Mouse (Mus musculus) thymus, postnatal 25 days (tissue): ENCODE results near the gene Ckap4.

Experiments used
- DNase-seq: peaks from one replicate; pipeline ENCODE4 v3.0.0; 2022

The Ckap4 gene

DNA sequence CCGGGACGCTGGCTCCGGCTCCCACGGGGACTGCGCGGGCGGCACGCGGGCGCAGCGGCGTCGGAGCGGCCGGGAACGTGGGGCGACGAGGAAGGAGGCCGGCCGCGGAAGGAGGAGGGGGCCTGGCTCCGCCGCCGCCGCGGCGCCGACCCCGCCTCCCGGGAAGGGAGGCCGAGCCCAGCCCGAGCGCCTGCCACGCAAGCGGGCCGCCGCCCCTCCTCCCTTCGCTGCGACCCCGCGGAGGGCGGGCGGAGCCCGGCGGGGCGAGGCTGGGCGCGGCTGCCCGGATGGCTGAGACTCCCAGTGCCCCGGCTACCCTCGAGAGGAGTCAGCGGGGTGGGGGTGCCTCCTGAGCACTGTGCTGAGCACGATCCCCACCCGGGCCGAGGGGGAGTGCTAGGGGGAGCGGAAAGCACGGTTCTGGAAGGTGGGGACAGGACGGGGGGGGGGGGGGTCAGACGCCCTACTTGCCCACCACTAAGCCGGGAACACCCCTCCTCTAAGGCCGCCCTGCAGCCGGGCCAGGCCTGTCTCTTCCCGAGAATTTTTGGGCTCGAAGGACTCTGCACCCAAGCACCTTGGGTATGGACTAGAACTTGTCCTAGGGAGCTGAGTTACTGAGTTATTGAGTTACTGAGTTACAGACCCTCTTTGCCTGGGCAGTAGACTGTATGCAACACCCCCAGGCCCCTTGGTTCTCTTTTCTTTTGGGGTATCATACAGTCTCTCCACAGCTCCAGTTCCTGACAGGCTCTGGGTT lies at the start of gene Ckap4:
Gene Ckap4 (minus strand): TSS at position 151 of the 760 bp plus-strand sequence.
- peak; percentile 66 for DNase-seq

DNA sequence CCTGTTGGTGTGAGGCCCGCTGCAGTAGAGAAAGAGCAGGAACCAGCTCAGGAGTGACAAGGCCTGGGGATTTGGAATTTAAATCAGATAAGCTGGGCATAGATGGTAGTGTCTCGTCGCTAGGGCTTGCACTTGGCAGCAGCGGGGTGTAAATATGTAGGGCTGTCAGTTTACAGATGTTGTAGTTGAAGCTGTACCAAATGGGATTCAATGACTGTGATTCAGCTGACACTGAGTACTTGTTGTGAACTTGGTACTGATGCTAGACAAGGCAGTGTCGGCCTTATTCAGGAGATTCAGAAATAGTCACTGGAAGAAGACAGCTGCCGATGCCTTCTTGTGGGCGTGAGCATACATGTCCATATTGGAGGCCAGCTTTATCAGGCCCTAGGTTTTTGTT lies 48.4 kb upstream of the Ckap4 start:
- no peak for DNase-seq

DNA sequence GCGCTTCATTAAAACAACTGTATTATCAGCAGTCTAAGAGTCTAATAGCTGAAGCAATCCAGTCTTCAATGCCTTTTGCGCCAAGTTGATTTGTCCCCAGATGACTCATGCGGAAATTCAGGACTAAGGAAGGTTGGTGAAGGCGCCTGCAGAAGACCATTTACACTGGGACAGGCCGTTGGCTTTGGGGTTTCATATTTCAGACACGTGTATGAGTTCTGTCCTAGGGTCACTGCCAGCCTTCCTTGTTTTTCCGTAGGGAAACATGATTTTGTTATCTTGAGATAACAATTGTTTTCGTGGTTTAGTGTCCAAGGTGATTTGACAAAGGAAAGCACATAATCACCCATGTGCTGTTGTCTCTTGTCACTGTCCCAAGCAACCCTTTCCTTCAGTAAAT lies 47.3 kb upstream of the Ckap4 start:
- no peak for DNase-seq

DNA sequence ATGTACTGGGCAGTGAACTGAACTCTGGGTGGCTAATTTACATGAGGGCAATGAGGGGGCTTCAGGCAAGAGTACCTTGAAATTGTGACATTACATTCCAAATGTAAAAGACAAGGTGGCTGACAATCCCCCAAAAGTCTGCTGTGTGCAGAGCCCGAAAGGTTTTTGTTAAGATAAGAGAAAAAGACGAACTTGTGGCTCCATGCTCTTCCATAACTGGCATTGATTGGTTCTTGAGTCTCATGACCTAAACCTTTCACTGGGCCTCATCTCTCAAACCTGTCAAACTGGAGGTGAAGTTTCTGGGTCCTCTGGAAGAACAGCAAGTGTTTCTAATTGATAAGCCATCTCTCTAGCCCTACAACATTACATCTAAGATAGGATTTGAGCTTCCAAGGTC lies 45.7 kb upstream of the Ckap4 start:
- no peak for DNase-seq

DNA sequence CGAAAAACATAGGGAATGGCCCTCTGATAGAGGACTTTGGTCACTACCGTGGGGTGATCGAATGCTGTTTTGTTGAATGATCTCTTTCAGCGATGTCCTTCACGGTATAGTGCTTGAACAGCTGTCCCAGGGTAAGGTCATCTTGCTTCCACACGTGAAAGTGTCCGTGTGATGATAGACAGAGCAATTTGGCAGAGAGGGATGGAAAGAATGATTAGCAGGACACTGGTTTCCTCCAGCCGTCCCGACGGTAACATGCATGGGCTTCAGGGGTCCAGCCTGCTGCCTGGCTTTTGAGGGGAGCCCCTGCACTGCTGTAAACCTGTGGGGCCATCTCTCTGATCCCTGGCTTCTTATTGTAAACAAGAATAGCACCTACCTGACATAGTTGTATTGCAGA lies 44.9 kb upstream of the Ckap4 start:
- no peak for DNase-seq

DNA sequence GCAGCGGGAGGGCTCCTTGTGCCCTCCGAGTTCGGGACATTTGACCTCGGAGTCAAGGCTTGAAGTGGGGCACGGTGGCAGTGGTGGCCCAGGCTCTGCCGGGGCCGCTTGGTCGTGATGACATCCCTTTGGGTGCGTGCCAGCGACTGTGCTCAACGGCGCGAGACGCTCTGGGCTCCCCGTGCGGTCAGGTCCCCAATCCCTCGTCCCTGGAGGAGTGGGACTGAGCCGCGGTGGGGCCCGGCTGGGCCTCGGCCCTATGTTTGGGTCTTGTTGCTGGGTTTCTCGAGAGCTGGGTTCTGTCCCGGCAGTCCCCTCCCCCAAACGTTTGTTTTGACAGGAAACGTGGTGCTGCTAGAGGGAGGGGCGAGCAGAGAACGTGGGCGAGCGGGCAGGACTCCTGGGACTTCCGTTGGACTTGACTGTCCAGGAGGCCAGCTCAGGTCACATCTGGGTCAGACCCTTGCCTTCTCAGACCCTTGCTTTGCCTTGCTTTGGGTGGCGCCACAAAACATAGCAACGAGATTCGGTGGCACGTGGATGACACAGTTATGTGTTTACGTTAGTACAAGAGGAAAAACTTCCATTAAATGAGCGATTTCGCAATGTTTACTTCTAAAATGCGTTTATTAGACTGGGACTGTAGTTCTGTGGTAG lies 43.3 kb upstream of the Ckap4 start:
- peak; percentile 78 for DNase-seq

DNA sequence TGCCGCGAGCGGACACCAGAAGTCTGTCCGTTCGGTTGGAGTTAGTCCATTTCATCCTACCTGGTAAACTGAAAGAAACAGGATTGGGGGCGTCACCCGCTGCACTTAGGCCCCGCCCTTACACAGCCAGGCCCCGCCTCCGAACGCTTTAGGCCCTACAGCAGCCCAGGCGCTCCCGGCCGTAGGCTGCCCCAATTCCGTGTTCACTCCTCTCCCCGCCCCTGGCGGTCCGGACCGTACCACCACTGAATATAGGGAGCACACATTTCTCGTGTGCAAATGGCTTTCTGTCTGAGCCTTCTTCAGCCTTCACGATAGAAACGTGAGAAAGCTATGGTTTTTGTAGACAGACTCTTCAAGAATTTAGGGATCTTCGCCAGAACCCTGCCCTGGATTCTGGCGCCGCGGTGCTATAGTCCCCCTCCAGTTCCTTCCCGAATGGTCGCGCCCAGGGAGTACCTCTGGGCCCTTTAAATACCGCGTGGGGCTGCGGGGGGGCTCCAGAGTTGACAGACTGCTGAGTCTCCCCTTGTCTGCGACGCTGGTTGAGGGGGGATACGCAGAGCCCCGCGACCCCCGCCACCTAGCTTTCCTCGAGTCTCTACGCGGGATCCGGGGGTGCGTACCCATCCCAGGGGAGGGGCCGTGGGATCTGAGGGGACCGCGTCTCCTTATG lies 42.7 kb upstream of the Ckap4 start, which contains the start of gene Tcp11l2:
Gene Tcp11l2 (plus strand): TSS at position 232 of the 676 bp plus-strand sequence.
- DNase-seq, result peak; percentile 94

DNA sequence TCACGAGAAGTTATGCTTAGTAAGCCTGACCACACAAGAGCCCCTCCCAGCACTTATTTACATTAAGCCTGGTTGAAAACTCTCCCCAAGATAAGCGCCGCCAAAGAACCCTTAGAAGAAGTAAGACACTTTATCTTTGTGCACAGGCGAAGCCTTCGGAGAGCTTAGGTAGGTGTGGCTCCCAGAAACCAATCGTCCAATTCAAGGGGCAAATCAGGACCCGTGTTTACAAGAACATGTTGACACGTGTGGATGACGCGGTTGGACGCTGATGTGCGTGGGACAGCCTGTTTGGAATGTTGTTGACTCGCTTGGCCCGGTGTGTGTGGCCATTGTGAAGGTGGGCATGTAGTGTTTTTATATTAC lies 42.1 kb upstream of the Ckap4 start:
- no peak for DNase-seq

DNA sequence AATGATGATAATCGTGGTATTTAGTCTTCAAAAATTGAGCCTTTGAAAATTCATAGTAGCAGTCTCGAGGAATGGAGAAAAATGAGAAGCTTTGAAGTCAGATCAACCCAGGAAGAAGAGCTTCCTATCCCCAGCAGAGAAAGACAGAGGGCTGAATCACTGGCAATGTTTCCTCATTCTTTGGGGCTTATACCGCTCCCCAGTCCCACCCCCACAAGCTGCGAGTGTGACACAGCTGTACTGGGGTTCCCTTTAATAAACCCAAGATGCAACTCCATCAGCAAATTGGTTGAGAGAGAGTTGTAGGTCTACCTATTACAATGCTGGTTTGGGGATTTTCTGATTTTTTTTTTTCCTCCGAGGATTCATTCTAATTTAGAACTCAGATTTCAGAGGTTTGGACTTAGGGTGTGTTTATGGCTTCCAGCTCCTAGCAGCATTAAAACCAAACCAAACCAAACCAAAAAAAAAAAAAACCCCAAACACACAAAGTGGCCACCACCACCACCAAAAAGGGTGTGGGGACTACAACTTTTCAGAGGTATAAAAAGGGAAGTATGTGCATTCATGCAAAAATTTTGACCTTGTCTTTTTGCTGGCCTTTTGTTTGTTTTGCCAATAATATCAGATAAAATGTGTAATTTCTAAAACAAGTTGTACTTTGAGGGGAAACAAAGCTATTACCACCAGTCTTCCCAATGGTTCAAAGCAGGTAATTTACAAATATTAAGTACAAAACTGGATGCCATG lies 40.0 kb upstream of the Ckap4 start:
- no peak for DNase-seq

DNA sequence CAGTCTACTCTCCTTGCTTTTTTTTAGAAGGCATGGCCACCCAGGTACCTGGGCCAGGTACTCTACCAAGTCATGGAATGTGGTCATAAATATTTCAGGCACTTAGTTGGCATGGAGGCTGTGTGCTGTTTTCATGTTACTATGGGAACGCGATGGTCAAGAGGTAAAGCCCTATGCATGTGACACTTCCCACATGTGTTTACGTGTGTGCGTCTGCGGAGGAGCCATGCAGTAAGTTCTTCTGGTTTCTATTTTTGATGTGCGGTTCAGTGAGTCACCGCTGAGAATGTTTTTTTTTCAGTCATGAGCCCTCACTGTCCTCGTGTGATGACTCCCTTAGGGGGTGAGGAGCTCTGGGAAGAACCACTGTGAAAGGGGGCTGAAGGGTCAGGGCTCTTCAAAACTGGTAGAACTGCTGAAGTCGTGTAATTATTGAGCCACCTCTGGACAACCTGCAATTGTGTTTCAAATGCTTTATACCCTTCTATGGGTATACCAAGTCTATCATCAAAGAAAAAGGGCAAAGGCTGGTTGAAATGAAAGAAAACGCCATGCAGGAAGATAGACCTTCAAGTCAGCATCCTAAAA lies 37.3 kb upstream of the Ckap4 start:
- no peak for DNase-seq

DNA sequence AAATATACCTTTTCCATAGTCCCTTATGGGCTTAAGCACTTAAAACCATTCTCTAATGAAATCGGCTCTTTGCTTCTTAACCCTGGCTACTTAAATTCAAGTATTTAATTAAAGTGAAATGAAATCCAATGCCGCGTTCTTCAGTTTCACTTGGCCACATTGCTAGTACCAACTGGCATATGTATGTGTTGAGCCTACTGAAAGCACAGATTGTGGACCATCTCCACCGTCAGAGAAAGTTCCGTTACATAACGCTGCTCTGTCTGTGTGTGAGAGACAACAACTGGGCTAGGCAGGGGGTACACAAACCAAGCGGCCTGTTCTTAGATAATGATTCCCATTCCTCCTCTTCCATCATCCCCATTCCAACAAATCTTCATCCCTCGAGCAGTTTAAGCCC lies 30.6 kb upstream of the Ckap4 start:
- no peak for DNase-seq

DNA sequence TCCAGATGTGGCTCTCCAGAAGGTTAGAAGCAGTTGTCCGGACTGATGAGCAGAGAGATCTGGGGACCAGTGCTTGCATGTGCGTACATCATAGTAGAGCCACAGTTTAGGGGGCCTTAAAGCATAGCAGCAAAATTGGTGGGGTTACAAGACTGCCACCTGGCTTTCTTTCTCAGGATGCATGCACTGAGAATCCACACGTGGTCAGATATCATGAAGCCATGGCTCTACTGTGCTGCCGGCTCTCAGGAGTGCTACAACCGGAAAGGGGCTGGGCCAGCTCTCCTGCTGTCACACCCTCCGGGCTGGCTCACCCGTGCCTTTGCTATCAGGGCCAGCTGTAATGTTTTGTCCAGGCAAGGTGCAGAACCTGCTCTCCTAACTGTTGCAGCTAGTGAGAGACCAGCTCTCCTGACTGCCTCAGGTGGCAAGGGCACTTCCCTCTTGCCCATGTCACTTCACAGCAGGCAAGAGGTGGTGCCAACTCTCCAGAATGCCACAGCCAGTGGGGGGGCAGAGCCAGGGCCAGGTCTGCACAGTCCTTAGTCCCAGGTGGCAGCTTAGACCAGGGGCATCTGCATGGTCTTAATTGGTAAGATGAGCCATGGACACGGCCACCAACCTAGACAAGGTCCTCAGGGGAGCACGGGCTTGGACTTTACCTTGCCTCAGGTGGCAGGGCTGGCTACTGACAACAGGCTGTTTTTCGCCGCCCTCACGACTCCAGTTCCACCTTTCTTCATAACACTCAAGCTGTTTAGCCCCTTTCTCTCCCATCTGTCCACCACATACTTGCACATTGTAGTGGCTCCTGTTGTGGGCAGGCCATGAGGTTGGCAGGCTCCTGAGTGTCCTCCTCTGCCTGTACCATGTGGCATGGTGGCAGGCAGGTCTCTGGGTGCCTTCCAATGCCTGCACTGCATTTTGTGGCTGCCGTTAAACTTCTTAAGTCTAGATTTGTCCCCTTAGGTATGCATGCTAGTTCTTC lies 29.0 kb upstream of the Ckap4 start:
- DNase-seq, result peak; percentile 49

DNA sequence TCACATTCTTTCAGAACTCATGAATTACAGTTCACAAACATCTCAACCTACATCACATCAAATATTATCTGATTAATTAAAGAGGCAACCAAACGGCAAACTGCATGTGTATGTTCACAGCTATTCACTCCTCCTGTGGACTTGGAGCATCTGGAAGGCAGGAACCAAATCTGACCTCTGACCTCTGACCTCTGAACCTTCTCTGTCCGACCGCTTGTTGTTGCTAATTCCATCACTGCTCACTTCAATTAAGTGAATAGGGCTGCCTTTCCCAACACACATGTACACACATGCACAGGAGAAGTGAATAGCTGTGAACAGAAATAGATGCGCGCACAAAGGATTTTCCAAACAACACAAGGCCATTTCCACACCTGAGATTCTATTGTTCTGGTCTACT lies 28.3 kb upstream of the Ckap4 start:
- DNase-seq, result no peak

DNA sequence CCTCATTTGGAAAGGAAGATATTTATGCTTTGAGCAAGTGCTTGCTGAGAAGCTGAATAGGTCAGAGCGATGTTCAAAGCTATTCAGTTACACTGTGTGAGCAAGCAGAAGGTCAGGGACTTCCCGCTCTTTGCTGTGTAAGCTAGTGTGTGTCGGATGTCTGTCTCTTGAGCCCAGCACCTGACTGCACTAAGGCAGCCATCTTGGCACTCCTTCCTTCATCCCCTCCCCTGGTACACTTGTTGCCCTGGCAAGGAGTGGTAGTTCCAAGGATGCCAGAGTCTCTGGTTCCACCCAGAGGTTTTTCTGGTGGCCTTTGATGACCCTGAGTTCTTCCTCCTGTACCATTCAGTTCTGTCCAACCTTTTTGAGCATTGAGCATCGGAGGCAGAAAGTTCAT lies 26.1 kb upstream of the Ckap4 start:
- no peak for DNase-seq

DNA sequence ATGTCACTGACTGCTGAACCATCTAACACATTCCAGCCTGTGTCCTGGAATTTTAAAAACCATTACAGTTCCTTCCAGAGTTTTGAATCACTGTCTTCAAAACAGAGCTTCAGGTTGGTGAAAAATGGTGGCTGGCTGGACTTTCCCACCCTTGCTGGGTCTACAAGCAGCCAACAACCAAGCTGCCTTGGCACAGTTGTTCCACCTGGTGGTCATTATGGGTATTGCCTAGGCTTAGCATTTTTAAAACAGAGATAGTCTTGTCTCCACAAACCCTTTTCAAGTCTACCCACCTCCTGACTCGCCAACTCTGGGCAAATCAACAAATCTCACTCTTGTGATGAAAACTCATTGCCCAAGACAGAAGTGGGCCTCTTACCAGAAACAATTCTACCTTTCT lies 24.6 kb upstream of the Ckap4 start:
- DNase-seq, result no peak

DNA sequence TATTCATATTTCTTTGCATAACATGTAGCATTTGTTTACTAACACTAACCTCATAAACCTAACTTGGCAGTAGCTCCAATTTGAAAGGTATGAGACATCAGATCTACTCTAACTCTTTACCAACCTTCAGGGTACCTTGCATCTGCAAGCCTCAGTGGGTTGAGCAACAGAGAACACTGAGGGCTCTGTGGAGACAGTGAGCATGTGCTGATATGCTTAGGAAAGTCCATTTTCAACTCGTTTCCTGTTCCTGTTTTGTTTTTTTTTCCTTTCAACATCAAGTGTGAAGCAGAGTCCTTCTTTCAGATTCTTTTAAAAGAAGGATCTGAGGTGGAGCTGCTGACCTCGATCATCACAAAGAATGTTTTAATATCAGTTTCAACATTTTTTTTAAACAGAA lies 22.3 kb upstream of the Ckap4 start:
- no peak for DNase-seq

DNA sequence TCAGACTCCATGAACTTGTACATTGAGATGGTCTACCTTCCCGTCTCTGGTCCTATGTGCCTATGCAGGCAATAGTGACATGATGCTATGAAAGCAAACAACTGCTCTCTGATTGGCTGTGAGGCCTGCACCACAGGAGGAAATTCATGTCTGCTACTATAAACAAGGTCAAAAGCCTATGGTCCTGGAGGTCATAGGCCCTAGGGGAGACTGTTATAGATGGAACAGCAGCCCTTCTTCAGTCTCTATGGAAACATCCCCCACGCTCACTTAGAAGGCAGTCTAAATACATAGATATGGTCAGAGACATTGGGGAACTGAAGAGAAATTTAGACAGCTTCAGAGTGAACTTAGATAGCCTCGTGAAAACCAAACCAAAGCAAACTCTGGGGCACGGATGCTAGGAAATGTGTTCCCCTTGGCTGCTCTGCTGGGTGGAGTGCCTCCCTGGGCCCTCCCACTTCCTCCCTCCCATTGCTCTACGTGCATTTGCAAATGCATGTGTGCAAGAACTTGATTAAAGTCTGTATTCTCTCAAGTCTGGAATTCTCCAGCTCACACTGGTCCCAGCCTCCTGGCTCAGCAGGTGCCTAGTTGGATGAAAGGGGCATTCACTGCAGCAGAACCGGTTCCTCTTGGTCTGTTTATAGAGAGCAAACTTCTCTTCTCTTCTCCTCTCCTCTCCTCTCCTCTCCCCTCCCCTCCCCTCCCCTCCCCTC lies 20.6 kb upstream of the Ckap4 start:
- DNase-seq, result peak; percentile 5

DNA sequence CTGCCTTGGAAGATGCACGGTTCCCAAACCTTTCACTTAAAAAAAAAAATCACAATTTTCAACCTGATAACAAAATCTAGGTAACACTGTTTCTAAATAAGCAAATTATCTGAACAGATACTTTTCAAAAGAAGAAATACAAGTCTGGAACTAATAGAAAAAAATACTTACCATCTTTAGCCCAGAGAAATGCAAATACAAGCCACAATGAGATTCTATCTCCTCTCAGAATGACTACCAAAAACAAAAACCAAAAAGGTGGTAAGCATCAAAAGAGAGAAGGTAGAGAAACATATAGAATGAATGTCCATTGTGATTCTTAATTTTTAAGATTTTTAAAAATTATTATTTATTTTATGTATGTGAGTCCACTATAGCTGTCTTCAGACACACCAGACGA lies 18.6 kb upstream of the Ckap4 start:
- no peak for DNase-seq

DNA sequence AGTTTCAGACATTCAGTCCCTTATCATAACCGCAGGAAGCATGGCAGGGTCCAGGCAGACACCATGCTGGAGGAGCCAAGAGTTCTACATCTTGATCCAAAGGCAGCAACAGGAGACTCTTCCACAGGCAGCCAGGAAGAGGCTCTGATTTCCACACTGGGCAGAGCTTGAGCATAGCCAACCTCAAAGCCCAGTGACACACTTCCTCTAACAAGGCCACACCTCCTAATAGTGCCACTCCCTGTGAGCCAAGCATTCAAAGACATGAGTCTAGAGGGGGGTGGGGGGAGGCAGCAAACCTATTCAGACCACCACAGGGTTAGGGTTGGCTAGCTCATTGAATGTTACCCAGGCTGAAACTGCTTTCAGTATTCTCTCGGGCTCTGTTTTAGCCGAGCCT lies 18.0 kb upstream of the Ckap4 start:
- no peak for DNase-seq

DNA sequence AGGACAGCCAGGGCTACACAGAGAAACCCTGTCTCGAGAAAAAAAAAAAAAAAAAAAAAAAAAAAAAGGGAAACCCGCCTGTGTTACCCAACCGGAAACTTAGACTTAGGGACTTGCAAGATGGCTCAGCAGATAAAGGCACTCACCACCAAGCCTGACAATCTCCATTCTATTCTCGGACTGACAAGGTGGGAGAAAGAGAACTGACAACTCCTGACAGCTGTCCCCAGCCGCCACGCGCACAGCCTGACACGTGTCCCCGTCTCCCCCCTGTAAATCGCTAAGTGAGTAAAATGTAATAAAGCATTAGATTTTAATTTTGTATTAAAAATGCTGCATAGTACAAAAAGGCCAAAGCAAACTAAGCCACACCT lies 16.0 kb upstream of the Ckap4 start:
- DNase-seq, result no peak
